Mouse (Mus musculus) erythroblast, embryonic 14.5 days (primary cell): ENCODE data around the gene Arxes1.
"Not testable (repeated sequence)": the region's sequence is repeated elsewhere in the genome, so short reads cannot be mapped to it uniquely, and the experiment has no call there.

ENCODE experiments used
- GATA1 ChIP-seq: IDR thresholded peaks from 2 replicates; pipeline ENCODE4 v1.6.1; 2012; ENCODE audit warnings: low read length, inconsistent platforms, mixed read lengths
- TAL1 ChIP-seq: IDR thresholded peaks from 3 replicates; pipeline ENCODE4 v1.6.1; 2012; ENCODE audit warnings: low read length, inconsistent platforms, mixed read lengths

GRCm38 (mm10) chrX:135993664-135994119 is 39.5 kb upstream of the Arxes1 start, which contains the start of gene Arxes2:
- TF ChIP-seq GATA1, TAL1: not testable (repeated sequence)
